Mouse (Mus musculus) hindbrain, embryonic 16.5 days (tissue): Measurements from ENCODE around the gene Vamp5. TPM values are rescaled to one million over a fixed set of nuclear protein-coding genes. Genes with fewer than 3 reads are reported as not detected.

Experiments
- ATAC-seq: fragments of 200-750 bp; cut with Nextera tagmentation; 2 replicates; pipeline ENCODE4 v1.8.0; 2017; ENCODE audit warnings: moderate TSS enrichment, moderate library complexity
- H3K27ac ChIP-seq: fragments of 300-500 bp; sonication (generic); 2 replicates; pipeline ENCODE4 v1.5.1; 2014; ENCODE audit warnings: low read depth, mild to moderate bottlenecking, control low read depth, low read length, moderate library complexity
- H3K27me3 ChIP-seq: fragments of 300-500 bp; sonication (generic); replicated peaks from 2 replicates; pipeline ENCODE4 v1.6.1; 2014; ENCODE audit warnings: low read length; ENCODE audit not compliant: control insufficient read depth, insufficient read depth
- H3K36me3 ChIP-seq: fragments of 300-500 bp; sonication (generic); 2 replicates; pipeline ENCODE4 v1.6.1; 2014; ENCODE audit warnings: mild to moderate bottlenecking, low read length, moderate library complexity, mixed read lengths; ENCODE audit not compliant: control insufficient read depth, insufficient read depth
- H3K4me1 ChIP-seq: fragments of 300-500 bp; sonication (generic); 2 replicates; pipeline ENCODE4 v1.6.1; 2014; ENCODE audit warnings: low read depth, low read length; ENCODE audit not compliant: control insufficient read depth, insufficient read depth
- H3K4me2 ChIP-seq: fragments of 300-500 bp; sonication (generic); 2 replicates; pipeline ENCODE4 v1.6.1; 2014; ENCODE audit warnings: mild to moderate bottlenecking, low read length, control low read depth, moderate library complexity
- H3K4me3 ChIP-seq: fragments of 300-500 bp; sonication (generic); 2 replicates; pipeline ENCODE4 v1.5.1; 2014; ENCODE audit warnings: mild to moderate bottlenecking, low read length, control low read depth, moderate library complexity
- H3K9ac ChIP-seq: fragments of 300-500 bp; sonication (generic); 2 replicates; pipeline ENCODE4 v1.6.1; 2014; ENCODE audit warnings: low read depth, mild to moderate bottlenecking, control low read depth, low read length, moderate library complexity
- H3K9me3 ChIP-seq: fragments of 300-500 bp; sonication (generic); 2 replicates; pipeline ENCODE4 v1.6.1; 2014; ENCODE audit warnings: mild to moderate bottlenecking, low read length, moderate library complexity; ENCODE audit not compliant: control insufficient read depth
- WGBS: fragments of 180-500 bp; shearing (Covaris S2); extraction: QIAGEN DNeasy Blood & Tissue Kit; methylation state at CpG from one replicate; pipeline ENCODE4 v1.1.7; 2014; 5-methylcytosine and 5-hydroxymethylcytosine counted together
- polyA plus RNA-seq: library from polyadenylated mRNA; unstranded; fragments of >200 nt; fragmentation: Nextera tagmentation; extraction: Ambion mirVana; gene quantifications from 2 replicates; pipeline ENCODE4 v1.2.1, GENCODE M21; 2015

The Vamp5 gene
- polyA plus RNA-seq, 1 experiment from 2014 or later = 20.1 TPM

DNA sequence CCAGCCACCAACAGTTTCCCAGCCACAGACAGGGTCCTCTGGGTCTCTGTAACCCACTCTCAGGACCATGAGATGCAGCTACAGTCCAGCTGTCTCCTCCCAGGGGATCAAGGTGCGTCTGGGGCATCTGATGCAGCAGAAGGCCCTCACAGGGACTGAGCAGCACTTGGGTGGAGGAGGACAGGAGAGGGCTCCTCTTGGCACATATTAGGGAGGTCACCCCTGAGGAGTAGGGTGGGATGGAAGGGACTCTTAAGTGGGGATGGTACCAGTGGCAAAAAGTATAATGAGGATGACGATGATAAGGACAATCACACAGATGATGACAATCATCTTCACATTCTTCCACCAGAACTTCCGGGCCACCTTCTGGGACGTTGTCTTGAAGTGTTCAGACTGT is 5.0 kb upstream of the Vamp5 start:
- no peaks in the 10 kb centered on the region for H3K9me3 ChIP-seq
- 89% methylated on average over 4 of the region's 4 CpGs for WGBS
- no peak for ATAC-seq

DNA sequence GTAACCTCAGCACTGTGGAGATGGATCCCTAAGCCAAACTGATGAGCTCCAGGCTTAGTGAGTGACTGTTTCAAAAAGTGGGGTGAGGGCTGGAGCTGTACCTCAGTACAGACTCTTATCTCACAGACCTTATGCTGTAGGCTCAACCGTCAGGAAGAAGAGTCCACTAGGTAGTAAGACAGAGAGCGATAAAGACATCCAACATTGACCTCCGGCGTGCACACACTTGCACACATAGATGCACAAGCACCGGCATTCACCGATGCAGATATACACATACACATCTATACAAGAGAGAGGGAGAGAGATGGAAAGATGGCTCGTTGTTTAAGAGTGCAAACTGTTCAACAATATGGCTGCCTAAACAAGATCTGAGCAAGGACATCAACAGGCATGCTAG is 3.7 kb upstream of the Vamp5 start:
- no peak overlapping the region for H3K27ac ChIP-seq

More for the DNA sequence above, 5.0 kb upstream of the Vamp5 start:
- H3K27ac ChIP-seq = no peak overlapping the region
- H3K36me3 ChIP-seq = no peaks in the 10 kb centered on the region
- H3K4me1 ChIP-seq = peaks cover 10% of the 10 kb centered on the region
- no peak overlapping the region for H3K9ac ChIP-seq
- H3K4me3 ChIP-seq = no peak overlapping the region
- no peak overlapping the region for H3K4me2 ChIP-seq
- peaks cover 2% of the 10 kb centered on the region for H3K27me3 ChIP-seq

DNA sequence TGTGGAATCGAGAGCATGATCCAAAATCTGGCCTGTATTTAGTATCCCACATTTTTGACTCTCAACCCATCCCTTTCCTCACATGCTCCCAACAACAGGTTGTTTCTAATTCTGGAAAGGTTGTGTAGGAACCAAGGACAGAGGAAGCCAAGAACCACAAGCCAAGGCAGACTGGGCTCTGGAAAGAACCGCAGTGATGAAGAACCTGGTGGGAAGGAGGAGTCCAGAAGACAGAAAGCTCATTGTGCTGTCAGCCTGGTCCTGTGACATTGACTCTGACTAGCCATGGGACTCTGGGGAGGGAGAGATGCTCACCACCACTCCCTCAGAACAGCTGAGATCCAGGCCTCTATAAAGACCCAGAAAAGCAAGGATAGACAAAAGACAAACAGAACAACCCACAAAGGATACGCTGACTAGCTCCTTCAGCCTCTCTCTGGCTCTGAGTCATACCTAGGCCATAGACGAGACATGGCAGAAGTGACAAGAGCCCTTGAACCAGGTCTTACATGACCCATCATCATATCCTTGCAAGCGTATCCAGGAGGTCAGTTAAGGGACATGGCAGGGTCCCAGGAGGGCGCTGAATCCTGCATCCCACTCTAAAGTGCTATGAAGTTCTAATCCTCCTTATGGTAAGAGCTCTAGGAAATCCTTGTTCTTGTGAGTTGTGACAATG is 3.0 kb upstream of the Vamp5 start:
- no peak for ATAC-seq

More for the DNA sequence above, 3.7 kb upstream of the Vamp5 start:
- 96% methylated on average over 7 of the region's 7 CpGs for WGBS
- peaks cover 10% of the 10 kb centered on the region for H3K27me3 ChIP-seq
- peaks cover 4% of the 10 kb centered on the region for H3K4me1 ChIP-seq
- H3K4me3 ChIP-seq = no peak overlapping the region
- no peaks in the 10 kb centered on the region for H3K9me3 ChIP-seq
- H3K36me3 ChIP-seq = no peaks in the 10 kb centered on the region
- H3K9ac ChIP-seq = no peak overlapping the region
- ATAC-seq = no peak
- no peak overlapping the region for H3K4me2 ChIP-seq

DNA sequence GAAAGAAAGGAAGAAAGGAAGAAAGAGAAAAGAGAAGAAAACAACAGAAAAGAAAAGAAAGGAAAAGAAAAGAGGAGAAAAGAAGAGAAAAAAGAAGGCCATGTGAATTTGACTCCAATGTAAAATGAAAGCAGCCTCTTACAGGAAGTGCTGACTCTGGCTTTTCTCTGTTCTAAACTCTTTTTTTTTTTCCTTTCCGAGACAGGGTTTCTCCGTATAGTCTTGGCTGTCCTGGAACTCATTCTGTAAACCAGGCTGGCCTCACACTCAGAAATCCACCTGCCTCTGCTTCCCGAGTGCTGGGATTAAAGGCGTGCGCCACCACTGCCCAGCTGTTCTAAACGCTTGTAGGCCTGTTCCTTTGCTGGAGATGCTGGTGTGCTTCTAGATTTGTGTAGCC is 2.2 kb upstream of the Vamp5 start:
- Histone ChIP-seq H3K4me1 (peaks cover 4% of the 10 kb centered on the region), H3K36me3 (no peaks in the 10 kb centered on the region), H3K9ac (no peak overlapping the region), H3K4me2 (no peak overlapping the region), H3K4me3 (no peak overlapping the region), H3K9me3 (no peaks in the 10 kb centered on the region), H3K27me3 (peaks cover 10% of the 10 kb centered on the region), H3K27ac (no peak overlapping the region)
- 85% methylated on average over 6 of the region's 6 CpGs for WGBS
- no peak for ATAC-seq

More for the DNA sequence above, 3.0 kb upstream of the Vamp5 start:
- H3K4me1 ChIP-seq = peaks cover 4% of the 10 kb centered on the region
- H3K4me2 ChIP-seq = no peak overlapping the region
- no peaks in the 10 kb centered on the region for H3K9me3 ChIP-seq
- H3K9ac ChIP-seq = no peak overlapping the region
- H3K4me3 ChIP-seq = no peak overlapping the region
- H3K27me3 ChIP-seq = peaks cover 10% of the 10 kb centered on the region
- no peaks in the 10 kb centered on the region for H3K36me3 ChIP-seq
- H3K27ac ChIP-seq = no peak overlapping the region
- 90% methylated on average over 6 of the region's 6 CpGs for WGBS

DNA sequence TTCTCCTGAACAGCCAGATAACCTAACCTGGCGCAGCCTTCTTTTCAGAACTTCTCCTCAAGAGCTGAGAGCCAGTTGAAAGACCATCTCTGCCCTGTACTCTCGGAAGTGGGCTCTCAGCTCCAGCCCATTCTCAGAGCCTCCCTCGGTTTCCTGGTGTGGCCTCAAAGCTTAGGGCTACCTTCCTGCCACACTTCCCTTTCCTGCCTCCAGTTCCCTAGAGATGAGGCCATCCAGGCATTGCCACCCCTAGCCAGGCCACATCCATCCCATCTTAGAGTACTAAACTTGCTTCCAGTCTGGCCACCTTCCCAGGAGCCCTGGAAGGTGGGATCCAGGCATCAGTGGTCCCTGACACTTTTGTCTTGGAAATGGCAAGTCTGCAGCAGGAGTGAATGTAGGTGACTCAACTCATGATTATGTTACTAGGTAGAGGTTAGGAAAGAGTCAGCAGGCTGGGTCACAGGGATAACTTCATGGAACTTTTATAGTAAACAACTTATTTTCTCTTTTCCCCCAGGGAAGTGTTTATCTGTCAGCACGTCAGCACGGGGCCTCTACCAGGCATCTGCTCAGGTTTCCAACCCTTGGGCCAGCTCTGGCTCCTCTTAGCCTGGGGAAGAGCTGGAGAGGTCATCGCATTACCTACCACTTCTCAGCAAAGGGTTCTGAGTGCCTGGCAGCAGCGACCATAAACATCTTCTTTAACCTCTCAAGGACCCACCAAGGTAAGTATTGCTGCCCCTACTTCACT is 714 bp downstream of the Vamp5 start:
- Histone ChIP-seq H3K27ac (no peak overlapping the region), H3K4me1 (peaks cover 4% of the 10 kb centered on the region), H3K27me3 (peaks cover 10% of the 10 kb centered on the region), H3K4me2 (peak overlapping the region; percentile 62), H3K9ac (no peak overlapping the region; the same call in 1 of the 2 replicates), H3K9me3 (no peaks in the 10 kb centered on the region), H3K4me3 (peak overlapping the region; percentile 44), H3K36me3 (no peaks in the 10 kb centered on the region)
- no peak for ATAC-seq
- 45% methylated on average over 7 of the region's 7 CpGs for WGBS

DNA sequence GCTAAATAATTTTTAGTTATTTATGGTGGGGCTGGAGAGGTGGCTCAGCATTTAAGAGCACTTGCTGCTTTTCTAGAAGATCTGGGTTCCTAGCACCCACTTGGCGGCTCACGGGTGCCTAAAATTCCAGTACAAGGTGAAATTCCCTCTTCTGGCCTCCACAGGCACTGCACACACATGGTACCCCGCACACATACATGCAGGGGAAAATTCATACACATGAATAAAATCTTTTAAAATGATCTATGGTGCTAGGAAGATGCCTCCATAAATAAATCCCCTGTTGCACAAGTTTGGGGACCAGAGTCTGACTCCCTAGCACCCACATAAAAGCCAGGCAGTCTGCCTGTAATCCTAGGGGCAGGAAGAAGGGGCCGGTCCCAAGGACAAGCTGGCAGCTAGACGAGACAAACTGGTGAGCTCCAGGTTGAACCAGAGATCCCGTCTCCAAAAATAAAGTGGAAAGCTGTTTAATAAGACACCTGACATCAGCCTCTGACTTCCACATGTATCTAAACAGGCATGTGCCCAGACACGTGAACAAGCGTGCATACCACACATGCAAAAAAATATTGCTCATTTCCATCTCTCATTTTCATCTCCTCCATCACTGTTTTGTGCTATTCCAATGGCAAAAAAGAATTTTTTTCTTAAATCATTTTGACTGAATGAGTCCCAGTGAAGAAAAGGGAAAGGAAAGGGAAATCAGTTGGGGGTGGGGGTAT is 1.6 kb downstream of the Vamp5 start:
- Histone ChIP-seq H3K36me3 (no peaks in the 10 kb centered on the region), H3K4me2 (no peak overlapping the region)
- no peak for ATAC-seq

DNA sequence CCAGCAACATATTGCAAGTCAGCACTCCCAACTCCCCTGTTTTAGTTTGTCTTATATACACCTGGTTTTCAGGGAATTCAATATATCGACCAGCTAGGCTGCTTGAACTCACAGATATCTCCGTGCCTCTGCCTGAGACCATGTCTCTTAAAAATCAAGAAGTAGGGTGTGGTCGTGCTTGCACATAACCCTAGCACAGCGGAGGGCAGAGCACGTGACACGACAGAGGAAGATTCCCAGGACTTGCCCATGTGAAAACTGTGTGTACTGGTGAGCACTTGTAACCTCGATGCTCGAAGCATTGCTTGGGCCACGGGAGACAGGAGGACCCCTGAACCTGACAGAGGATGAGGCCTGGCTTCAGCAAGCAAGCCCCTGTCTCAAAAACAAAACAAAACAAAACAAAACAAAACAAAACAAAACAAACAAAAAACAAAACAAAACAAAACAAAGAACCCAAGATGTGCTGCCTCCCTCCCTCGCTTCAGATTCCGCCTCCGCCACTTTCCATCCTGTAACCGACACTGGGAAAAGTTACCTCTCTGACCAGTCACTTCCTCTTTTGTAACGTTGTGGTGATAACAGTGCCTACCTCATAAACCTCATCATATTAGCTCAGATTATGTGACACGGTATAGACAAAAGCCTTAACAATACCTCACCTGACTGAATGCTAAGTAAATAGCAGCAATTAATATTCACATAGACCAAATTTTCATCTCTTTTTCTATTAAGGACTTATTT is 5.3 kb downstream of the Vamp5 start:
- Histone ChIP-seq H3K4me2 (no peak overlapping the region), H3K27me3 (peaks cover 8% of the 10 kb centered on the region), H3K27ac (no peak overlapping the region), H3K36me3 (no peaks in the 10 kb centered on the region), H3K9me3 (no peaks in the 10 kb centered on the region), H3K4me3 (no peak overlapping the region), H3K9ac (no peak overlapping the region), H3K4me1 (no peaks in the 10 kb centered on the region)
- ATAC-seq = no peak
- WGBS = 83% methylated on average over 15 of the region's 15 CpGs

More for the DNA sequence above, 1.6 kb downstream of the Vamp5 start:
- no peak overlapping the region for H3K27ac ChIP-seq
- no peak overlapping the region for H3K4me3 ChIP-seq
- H3K9ac ChIP-seq = no peak overlapping the region
- H3K9me3 ChIP-seq = no peaks in the 10 kb centered on the region
- peaks cover 4% of the 10 kb centered on the region for H3K4me1 ChIP-seq
- peaks cover 10% of the 10 kb centered on the region for H3K27me3 ChIP-seq
- 86% methylated on average over 8 of the region's 8 CpGs for WGBS

DNA sequence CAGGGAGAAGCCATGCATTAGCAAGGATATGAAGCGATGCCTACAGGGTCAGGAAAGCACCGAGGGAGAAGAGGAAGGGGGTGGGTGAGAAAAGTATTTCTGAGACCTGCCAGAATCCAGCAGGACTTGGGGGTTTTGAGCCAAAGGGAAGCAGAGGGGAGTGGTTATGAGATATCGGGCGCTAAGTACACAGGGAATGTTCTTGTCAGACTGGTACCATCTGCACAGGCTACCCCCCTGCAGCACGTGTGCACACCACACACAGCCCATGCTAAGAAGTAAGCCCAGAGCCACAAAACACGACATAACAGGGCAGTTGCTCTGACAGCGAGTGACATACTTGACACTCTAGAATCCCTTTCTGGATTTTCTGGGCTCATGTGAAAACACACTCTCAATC is 6.1 kb downstream of the Vamp5 start:
- Histone ChIP-seq H3K27me3 (peaks cover 2% of the 10 kb centered on the region), H3K9me3 (no peaks in the 10 kb centered on the region), H3K4me3 (no peak overlapping the region), H3K9ac (no peak overlapping the region), H3K27ac (no peak overlapping the region), H3K4me1 (no peaks in the 10 kb centered on the region), H3K4me2 (no peak overlapping the region), H3K36me3 (no peaks in the 10 kb centered on the region)
- WGBS = 68% methylated on average over 7 of the region's 7 CpGs
- ATAC-seq = no peak
